12 mouse cellular contexts compared by ENCODE assay signal in genomic region chr16:18128564-18128935, GRCm38 (mm10). TPM values are rescaled to one million over a fixed set of nuclear protein-coding genes. Genes with fewer than 3 reads are reported as not detected.
DNase-seq lines count a peak whose midpoint lies in the region; ATAC-seq lines count a peak whose summit lies in the region.
"Had no signal": no experiment of that assay in that cellular context is flagged by ENCODE, and none has a peak within 500 bp of the region (broad histone marks: within the 10 kb centered on the region; RNA-seq: fewer than 3 reads in every experiment).

No protein-coding gene starts in this region.

- no peak for ATAC-seq in heart, embryonic 15.5 days (replicated peaks; ENCODE audit: insufficient number of reproducible peaks, insufficient read depth, low FRiP score, low read depth)
- ATAC-seq in embryonic facial prominence, embryonic 12.5 days (ENCODE audit: insufficient number of reproducible peaks, insufficient read depth, low FRiP score, low TSS enrichment), result no peak
- ATAC-seq in hindbrain, embryonic 14.5 days (ENCODE audit: low FRiP score), result no peak; the same call in 1 of the 2 replicates
- peak; percentile 7; the same call in 1 of the 2 replicates for ATAC-seq in midbrain, embryonic 13.5 days

- H3K27ac ChIP-seq in heart, embryonic 15.5 days, result no peak overlapping the region
- no peak overlapping the region for H3K27ac ChIP-seq in embryonic facial prominence, embryonic 12.5 days
- peak overlapping the region; percentile 36 for H3K27ac ChIP-seq in hindbrain, embryonic 14.5 days
- H3K27ac ChIP-seq in midbrain, embryonic 13.5 days, result 0 out of 2 replicates have a peak overlapping the region, but pooled peaks have one; percentile 3

- peak overlapping the region; percentile 100 for H3K4me2 ChIP-seq in heart, embryonic 15.5 days
- peak overlapping the region; percentile 99 for H3K4me2 ChIP-seq in embryonic facial prominence, embryonic 12.5 days (replicated peaks)
- H3K4me2 ChIP-seq in hindbrain, embryonic 14.5 days (replicated peaks), result peak overlapping the region; percentile 82
- peak overlapping the region; percentile 86 for H3K4me2 ChIP-seq in midbrain, embryonic 13.5 days (replicated peaks)

- no peaks in the 10 kb centered on the region for H3K9me3 ChIP-seq in heart, embryonic 15.5 days (replicated peaks)
- H3K9me3 ChIP-seq in embryonic facial prominence, embryonic 12.5 days, result no peaks in the 10 kb centered on the region
- H3K9me3 ChIP-seq in hindbrain, embryonic 14.5 days (ENCODE audit: control insufficient read depth, low read length), result no peaks in the 10 kb centered on the region
- H3K9me3 ChIP-seq in midbrain, embryonic 13.5 days, result no peaks in the 10 kb centered on the region

- peak overlapping the region; percentile 77 for H3K4me3 ChIP-seq in heart, embryonic 15.5 days
- H3K4me3 ChIP-seq in embryonic facial prominence, embryonic 12.5 days, result peak overlapping the region; percentile 62
- H3K4me3 ChIP-seq in hindbrain, embryonic 14.5 days (replicated peaks; ENCODE audit: low read length), result peak overlapping the region; percentile 73
- peak overlapping the region; percentile 77 for H3K4me3 ChIP-seq in midbrain, embryonic 13.5 days (replicated peaks)

- H3K27me3 ChIP-seq in heart, embryonic 15.5 days, result peaks cover 59% of the 10 kb centered on the region
- peaks cover 51% of the 10 kb centered on the region for H3K27me3 ChIP-seq in embryonic facial prominence, embryonic 12.5 days
- peaks cover 9% of the 10 kb centered on the region for H3K27me3 ChIP-seq in hindbrain, embryonic 14.5 days (ENCODE audit: control insufficient read depth, insufficient read depth, low read length)
- peaks cover 42% of the 10 kb centered on the region for H3K27me3 ChIP-seq in midbrain, embryonic 13.5 days

- no peak for DNase-seq in heart, adult 8-10 months (ENCODE audit: low spot score)
- DNase-seq in hindbrain, embryonic 14.5 days (ENCODE audit: low spot score), result no peak
- DNase-seq in adrenal gland, adult 18-20 months (ENCODE audit: low spot score in 2 of 2), result no peak
- DNase-seq in spleen, adult 12 weeks (ENCODE audit: low spot score), result no peak
- DNase-seq in testis, postnatal 10 days (ENCODE audit: low spot score), result no peak
- DNase-seq: adrenal gland, postnatal 14 days; kidney, postnatal 10 days; lung, postnatal 36 days had no signal

- WGBS in heart, embryonic 15.5 days, result 65% methylated on average over 6 of the region's 6 CpGs
- 65% methylated on average over 6 of the region's 6 CpGs for WGBS in embryonic facial prominence, embryonic 12.5 days
- WGBS in hindbrain, embryonic 14.5 days, result 44% methylated on average over 6 of the region's 6 CpGs
- 55% methylated on average over 6 of the region's 6 CpGs for WGBS in midbrain, embryonic 13.5 days

- H3K4me1 ChIP-seq in heart, embryonic 15.5 days (replicated peaks), result peaks cover 24% of the 10 kb centered on the region
- H3K4me1 ChIP-seq in embryonic facial prominence, embryonic 12.5 days, result 0 out of 2 replicates have a peak, but pooled peaks cover 6% of the 10 kb centered on the region
- peaks cover 28% of the 10 kb centered on the region for H3K4me1 ChIP-seq in hindbrain, embryonic 14.5 days (replicated peaks; ENCODE audit: control insufficient read depth, insufficient read depth, low read length)
- H3K4me1 ChIP-seq in midbrain, embryonic 13.5 days (replicated peaks), result peaks cover 38% of the 10 kb centered on the region

- no peak overlapping the region for H3K9ac ChIP-seq in heart, embryonic 15.5 days
- no peak overlapping the region for H3K9ac ChIP-seq in embryonic facial prominence, embryonic 12.5 days
- H3K9ac ChIP-seq in hindbrain, embryonic 14.5 days, result peak overlapping the region; percentile 91
- H3K9ac ChIP-seq in midbrain, embryonic 13.5 days (replicated peaks), result peak overlapping the region; percentile 92

- no peaks in the 10 kb centered on the region for H3K36me3 ChIP-seq in heart, embryonic 15.5 days
- H3K36me3 ChIP-seq in embryonic facial prominence, embryonic 12.5 days, result no peaks in the 10 kb centered on the region
- no peaks in the 10 kb centered on the region for H3K36me3 ChIP-seq in hindbrain, embryonic 14.5 days (replicated peaks; ENCODE audit: control insufficient read depth, insufficient read depth)
- H3K36me3 ChIP-seq in midbrain, embryonic 13.5 days, result no peaks in the 10 kb centered on the region

RNA-seq across cellular contexts. Expression of gene Rtn4r, which starts 1.1 kb away (rescaled TPM):
- 0.60 and 1.2 TPM in 2 replicates for polyA plus RNA-seq in heart, embryonic 15.5 days (2015; fragmentation: Nextera tagmentation; extraction: Ambion mirVana)
- 1 to 10 TPM; 2.8 to 4.7 (median 3.8) TPM for total RNA-seq in heart, adult 8-10 months (2022)
- 3.1 and 3.4 TPM in 2 replicates for polyA plus RNA-seq in embryonic facial prominence, embryonic 12.5 days (2016; fragmentation: Nextera tagmentation; extraction: Ambion mirVana)
- 22.7 and 26.2 TPM in 2 replicates for polyA plus RNA-seq in hindbrain, embryonic 14.5 days (2014; fragmentation: Nextera tagmentation; extraction: Ambion mirVana)
- 10.4 and 13.4 TPM in 2 replicates for polyA plus RNA-seq in midbrain, embryonic 13.5 days (2015; fragmentation: Nextera tagmentation; extraction: Ambion mirVana)
- under 1 TPM; 0.20 to 0.26 TPM for total RNA-seq in adrenal gland, adult 18-20 months (2021)
- total RNA-seq: CH12.LX had no signal

RNA-seq across cellular contexts. Expression of gene Prodh, which starts 38.5 kb away (rescaled TPM):
- polyA plus RNA-seq in heart, embryonic 15.5 days (2015; fragmentation: Nextera tagmentation; extraction: Ambion mirVana), result 5.8 and 7.4 TPM in 2 replicates
- total RNA-seq in heart, adult 8-10 months (2022), result 10 to 100 TPM; 12.9 to 36.7 (median 16.9) TPM
- 11.1 and 11.3 TPM in 2 replicates for polyA plus RNA-seq in embryonic facial prominence, embryonic 12.5 days (2016; fragmentation: Nextera tagmentation; extraction: Ambion mirVana)
- polyA plus RNA-seq in hindbrain, embryonic 14.5 days (2014; fragmentation: Nextera tagmentation; extraction: Ambion mirVana), result 2.8 and 3.1 TPM in 2 replicates
- 4.9 and 5.2 TPM in 2 replicates for polyA plus RNA-seq in midbrain, embryonic 13.5 days (2015; fragmentation: Nextera tagmentation; extraction: Ambion mirVana)
- total RNA-seq in adrenal gland, adult 18-20 months (2021), result 10 to 100 TPM; 18.5 to 53.8 TPM

Comparison
In these comparisons a context has a peak if more than half of its experiments do, and no peak if none do; other contexts are left out.
1. H3K27ac ChIP-seq: peak in hindbrain, embryonic 14.5 days (single experiment) and midbrain, embryonic 13.5 days (single experiment); none in heart, embryonic 15.5 days (single experiment) and embryonic facial prominence, embryonic 12.5 days (single experiment).
2. H3K9ac ChIP-seq: peak in hindbrain, embryonic 14.5 days (single experiment) and midbrain, embryonic 13.5 days (single experiment); none in heart, embryonic 15.5 days (single experiment) and embryonic facial prominence, embryonic 12.5 days (single experiment).
3. Peak in every context shown above with its lines, with median percentiles within 50 percentile points of each other: H3K4me2 ChIP-seq and H3K4me3 ChIP-seq.